Mouse (Mus musculus) G1E (cell line): ENCODE results near the gene Agpat4.

Experiments used
- CTCF ChIP-seq: IDR thresholded peaks from 2 replicates; pipeline ENCODE4 v1.5.1; 2012; ENCODE audit warnings: low read depth, low read length, inconsistent platforms, mixed read lengths
- GATA1 ChIP-seq: IDR thresholded peaks from 2 replicates; pipeline ENCODE4 v1.6.1; 2012; ENCODE audit warnings: borderline replicate concordance, low read length, inconsistent platforms, mixed read lengths
- TAL1 ChIP-seq: conservative IDR thresholded peaks from 2 replicates; pipeline ENCODE4 v1.6.1; 2012; ENCODE audit warnings: low read depth, low read length, inconsistent platforms, mixed read lengths

DNA sequence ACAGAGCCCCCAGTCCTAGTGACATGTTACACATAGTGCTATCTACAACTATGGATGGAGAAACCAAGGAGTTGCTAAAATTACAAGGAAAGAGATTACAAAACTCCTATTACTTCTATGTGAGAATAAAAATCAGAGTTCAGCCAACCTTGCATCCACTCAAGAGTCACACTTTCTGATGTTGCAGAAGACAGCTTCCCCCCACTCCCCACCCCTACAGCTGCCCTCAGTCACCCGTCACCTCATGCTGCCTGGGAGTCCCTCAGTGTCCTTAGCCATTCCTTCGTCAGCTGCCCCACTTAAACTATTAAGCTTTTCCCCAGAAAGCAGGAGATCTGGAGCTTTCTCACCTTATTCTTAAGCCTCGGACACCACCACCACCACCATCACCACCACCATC, 145.8 kb downstream of the Agpat4 start:
- TF ChIP-seq CTCF: no peak
- TF ChIP-seq TAL1: no peak
- no peak for TF ChIP-seq GATA1
